Mouse (Mus musculus): ENCODE data around the gene Olfr433. TPM values are rescaled to one million over a fixed set of nuclear protein-coding genes. Genes with fewer than 3 reads are reported as not detected.
"Not testable (repeated sequence)": the region's sequence is repeated elsewhere in the genome, so short reads cannot be mapped to it uniquely, and the experiment has no call there.

The Olfr433 gene
- polyA plus RNA-seq (2016; fragmentation: Nextera tagmentation; extraction: Ambion mirVana) = 0.06 and 0.09 TPM in 2 replicates

- H3K27ac ChIP-seq = no peak within 1 kb of the TSS
- no peak within 1 kb of the TSS for H3K4me2 ChIP-seq (replicated peaks)
- no peak within 1 kb of the TSS for H3K4me3 ChIP-seq
- H3K36me3 ChIP-seq = no peaks in the 10 kb centered on the region
- no peaks in the 10 kb centered on the region for H3K9me3 ChIP-seq
- ATAC-seq (ENCODE audit: insufficient number of reproducible peaks, insufficient read depth, low FRiP score, low TSS enrichment) = no peak
- H3K9ac ChIP-seq = no peak within 1 kb of the TSS
- no peaks in the 10 kb centered on the region for H3K27me3 ChIP-seq
- 83% methylated on average over 7 of the region's 7 CpGs for WGBS
- H3K4me1 ChIP-seq = no peaks in the 10 kb centered on the region
These were observed at the start of gene Olfr433 for GRCm38 (mm10) chr1:174040523-174041177. Gene Olfr433, plus strand, starts transcription at chr1:174040705.

- Histone ChIP-seq H3K27ac (no peak overlapping the region), H3K9me3 (no peaks in the 10 kb centered on the region), H3K36me3 (no peaks in the 10 kb centered on the region), H3K9ac (no peak overlapping the region), H3K4me1 (no peaks in the 10 kb centered on the region), H3K4me2 (replicated peaks) (no peak overlapping the region), H3K27me3 (no peaks in the 10 kb centered on the region), H3K4me3 (no peak overlapping the region)
- no peak for ATAC-seq (ENCODE audit: insufficient number of reproducible peaks, insufficient read depth, low FRiP score, low TSS enrichment)
- WGBS = 77% methylated on average over 4 of the region's 4 CpGs
These were observed 45.5 kb upstream of the Olfr433 start for GRCm38 (mm10) chr1:173995003-173995402.

GRCm38 (mm10) chr1:174004352-174005109 is 36.0 kb upstream of the Olfr433 start:
- H3K27ac ChIP-seq; H3K27me3 ChIP-seq; H3K36me3 ChIP-seq; H3K9ac ChIP-seq; H3K4me3 ChIP-seq; ATAC-seq (ENCODE audit: insufficient number of reproducible peaks, insufficient read depth, low FRiP score, low TSS enrichment); H3K4me2 ChIP-seq (replicated peaks); H3K9me3 ChIP-seq; H3K4me1 ChIP-seq: not testable (repeated sequence)
- WGBS = 60% methylated on average over 2 of the region's 3 CpGs

- H3K4me3 ChIP-seq; H3K4me1 ChIP-seq; H3K27ac ChIP-seq; H3K9me3 ChIP-seq; H3K4me2 ChIP-seq (replicated peaks); H3K36me3 ChIP-seq; ATAC-seq (ENCODE audit: insufficient number of reproducible peaks, insufficient read depth, low FRiP score, low TSS enrichment); H3K27me3 ChIP-seq; H3K9ac ChIP-seq: not testable (repeated sequence)
These were observed 33.5 kb upstream of the Olfr433 start for GRCm38 (mm10) chr1:174007050-174007449.

- no peak within 1 kb of the TSS for H3K9ac ChIP-seq
- H3K9me3 ChIP-seq = no peaks in the 10 kb centered on the region
- H3K4me3 ChIP-seq = no peak within 1 kb of the TSS
- no peak within 1 kb of the TSS for H3K4me2 ChIP-seq (replicated peaks)
- H3K27ac ChIP-seq = no peak within 1 kb of the TSS
- no peaks in the 10 kb centered on the region for H3K4me1 ChIP-seq
- H3K36me3 ChIP-seq = no peaks in the 10 kb centered on the region
- WGBS = 30% methylated on average over 1 of the region's 1 CpGs
- ATAC-seq (ENCODE audit: insufficient number of reproducible peaks, insufficient read depth, low FRiP score, low TSS enrichment) = no peak
- no peaks in the 10 kb centered on the region for H3K27me3 ChIP-seq
These were observed 8.8 kb upstream of the Olfr433 start, which contains the start of gene Ifi205 for GRCm38 (mm10) chr1:174031698-174032097. Gene Ifi205, minus strand, starts transcription at chr1:174031810.

GRCm38 (mm10) chr1:174035841-174036240 is 4.7 kb upstream of the Olfr433 start:
- Histone ChIP-seq H3K4me2 (replicated peaks) (no peak overlapping the region), H3K4me1 (no peaks in the 10 kb centered on the region), H3K36me3 (no peaks in the 10 kb centered on the region), H3K27ac (no peak overlapping the region), H3K9ac (no peak overlapping the region), H3K27me3 (no peaks in the 10 kb centered on the region), H3K4me3 (no peak overlapping the region), H3K9me3 (no peaks in the 10 kb centered on the region)
- ATAC-seq (ENCODE audit: insufficient number of reproducible peaks, insufficient read depth, low FRiP score, low TSS enrichment) = no peak
- WGBS = 41% methylated on average over 4 of the region's 4 CpGs

GRCm38 (mm10) chr1:174038480-174038879 is 2.0 kb upstream of the Olfr433 start:
- Histone ChIP-seq H3K27ac (no peak overlapping the region), H3K4me1 (no peaks in the 10 kb centered on the region), H3K4me3 (no peak overlapping the region), H3K27me3 (no peaks in the 10 kb centered on the region), H3K4me2 (replicated peaks) (no peak overlapping the region), H3K9ac (no peak overlapping the region), H3K36me3 (no peaks in the 10 kb centered on the region), H3K9me3 (no peaks in the 10 kb centered on the region)
- 85% methylated on average over 3 of the region's 3 CpGs for WGBS
- ATAC-seq (ENCODE audit: insufficient number of reproducible peaks, insufficient read depth, low FRiP score, low TSS enrichment) = no peak

GRCm38 (mm10) chr1:174042091-174042884 is 1.8 kb downstream of the Olfr433 start:
- not testable (repeated sequence) for H3K4me1 ChIP-seq; H3K4me2 ChIP-seq (replicated peaks); H3K9me3 ChIP-seq; ATAC-seq (ENCODE audit: insufficient number of reproducible peaks, insufficient read depth, low FRiP score, low TSS enrichment); H3K27ac ChIP-seq; H3K36me3 ChIP-seq; H3K4me3 ChIP-seq; H3K27me3 ChIP-seq; H3K9ac ChIP-seq
- 88% methylated on average over 12 of the region's 12 CpGs for WGBS

- Histone ChIP-seq H3K9ac (no peak overlapping the region), H3K4me2 (replicated peaks) (no peak overlapping the region), H3K9me3 (no peaks in the 10 kb centered on the region), H3K27me3 (no peaks in the 10 kb centered on the region), H3K4me1 (no peaks in the 10 kb centered on the region), H3K4me3 (no peak overlapping the region), H3K36me3 (no peaks in the 10 kb centered on the region), H3K27ac (no peak overlapping the region)
- WGBS = 53% methylated on average over 2 of the region's 2 CpGs
- ATAC-seq (ENCODE audit: insufficient number of reproducible peaks, insufficient read depth, low FRiP score, low TSS enrichment) = no peak
These were observed 3.9 kb downstream of the Olfr433 start for GRCm38 (mm10) chr1:174044431-174044830.

- WGBS = 85% methylated on average over 6 of the region's 6 CpGs
- not testable (repeated sequence) for H3K4me1 ChIP-seq; H3K27me3 ChIP-seq; H3K27ac ChIP-seq; H3K36me3 ChIP-seq; H3K9ac ChIP-seq; H3K4me2 ChIP-seq (replicated peaks); H3K4me3 ChIP-seq; ATAC-seq (ENCODE audit: insufficient number of reproducible peaks, insufficient read depth, low FRiP score, low TSS enrichment); H3K9me3 ChIP-seq
These were observed 7.7 kb downstream of the Olfr433 start for GRCm38 (mm10) chr1:174048227-174048626.

- no peak within 1 kb of the TSS for H3K4me3 ChIP-seq
- H3K9me3 ChIP-seq = no peaks in the 10 kb centered on the region
- no peaks in the 10 kb centered on the region for H3K27me3 ChIP-seq
- no peak within 1 kb of the TSS for H3K27ac ChIP-seq
- H3K9ac ChIP-seq = no peak within 1 kb of the TSS
- no peaks in the 10 kb centered on the region for H3K4me1 ChIP-seq
- WGBS = 73% methylated on average over 2 of the region's 2 CpGs
- H3K36me3 ChIP-seq = no peaks in the 10 kb centered on the region
- ATAC-seq (ENCODE audit: insufficient number of reproducible peaks, insufficient read depth, low FRiP score, low TSS enrichment) = no peak
- H3K4me2 ChIP-seq (replicated peaks) = no peak within 1 kb of the TSS
These were observed 8.4 kb downstream of the Olfr433 start, which contains the start of gene Olfr432 for GRCm38 (mm10) chr1:174048893-174049292. Gene Olfr432, plus strand, starts transcription at chr1:174049205.
